Mouse (Mus musculus) megakaryocyte, embryonic 14.5 days (primary cell): ENCODE measurements around the gene Smad6.

ENCODE experiments used
- FLI1 ChIP-seq: IDR thresholded peaks from 2 replicates; pipeline ENCODE4 v1.6.1; 2012; ENCODE audit warnings: low read length, inconsistent platforms, mixed read lengths
- GATA1 ChIP-seq: IDR thresholded peaks from 3 replicates; pipeline ENCODE4 v1.6.1; 2012; ENCODE audit warnings: mixed read lengths, low read length, inconsistent platforms, borderline replicate concordance

- TF ChIP-seq GATA1: no peak
- TF ChIP-seq FLI1: no peak
These were observed 1.1 kb downstream of the Smad6 start for GRCm38 (mm10) chr9:64020606-64021318.
